ENCODE assay signal across 8 mouse cellular contexts in genomic region chr8:48221724-48222428, GRCm38 (mm10).
DNase-seq lines count a peak whose midpoint lies in the region; ATAC-seq and TF ChIP-seq lines count a peak whose summit lies in the region.

No protein-coding gene starts in this region.

- H3K79me2 ChIP-seq in heart, adult 2 months (replicated peaks; ENCODE audit: control insufficient read depth, insufficient read depth, low read length), result no peaks in the 10 kb centered on the region

- no peaks in the 10 kb centered on the region for H3K27me3 ChIP-seq in heart, adult 2 months (ENCODE audit: control insufficient read depth, insufficient read depth, low read length)
- peaks cover 13% of the 10 kb centered on the region; the same call in 1 of the 2 replicates for H3K27me3 ChIP-seq in hindbrain, embryonic 15.5 days
- peaks cover 43% of the 10 kb centered on the region for H3K27me3 ChIP-seq in midbrain, embryonic 10.5 days (ENCODE audit: low read depth, poor library complexity, severe bottlenecking)

- no peak overlapping the region for H3K27ac ChIP-seq in heart, adult 2 months
- H3K27ac ChIP-seq in cortical plate, adult 2 months (ENCODE audit: insufficient read depth, low read length), result no peak overlapping the region
- no peak overlapping the region for H3K27ac ChIP-seq in hindbrain, embryonic 15.5 days (replicated peaks)
- H3K27ac ChIP-seq in midbrain, embryonic 10.5 days (replicated peaks), result peak overlapping the region; percentile 72

- WGBS in heart, adult 2 months, result 18% methylated on average over 16 of the region's 16 CpGs
- WGBS in hindbrain, embryonic 15.5 days, result 9% methylated on average over 16 of the region's 16 CpGs
- 26% methylated on average over 16 of the region's 16 CpGs for WGBS in midbrain, embryonic 10.5 days

- ATAC-seq in hindbrain, embryonic 15.5 days (ENCODE audit: low FRiP score, low read depth), result peak; percentile 59
- ATAC-seq in cerebellum, adult (ENCODE audit: insufficient number of reproducible peaks, low FRiP score, low TSS enrichment), result no peak

- TF ChIP-seq CTCF in heart, adult 2 months (IDR thresholded peaks at IDR 0.05), result no peak
- no peak for TF ChIP-seq CTCF in cortical plate, adult 2 months (IDR thresholded peaks at IDR 0.05; ENCODE audit: extremely low read depth, insufficient read depth, low read length)

- H3K9ac ChIP-seq in heart, adult 2 months (ENCODE audit: low read depth, low read length), result 0 out of 2 replicates have a peak overlapping the region, but pooled peaks have one; percentile 51
- H3K9ac ChIP-seq in hindbrain, embryonic 15.5 days, result 0 out of 2 replicates have a peak overlapping the region, but pooled peaks have one; percentile 7

- intact Hi-C loops in heart, adult 2 months (cut with DNase I), result loop anchor here (1.0 to 10.0 kb wide), 3 partner anchors 305 to 815 kb away; partner anchors contain the start of gene Tenm3

- H3K4me1 ChIP-seq in heart, adult 2 months (ENCODE audit: control insufficient read depth, insufficient read depth, low read length), result no peaks in the 10 kb centered on the region; the same call in 1 of the 2 replicates
- no peaks in the 10 kb centered on the region for H3K4me1 ChIP-seq in cortical plate, adult 2 months (ENCODE audit: control insufficient read depth, insufficient read depth, low read length)
- peaks cover 27% of the 10 kb centered on the region for H3K4me1 ChIP-seq in hindbrain, embryonic 15.5 days (replicated peaks)
- H3K4me1 ChIP-seq in midbrain, embryonic 10.5 days, result peaks cover 55% of the 10 kb centered on the region

- DNase-seq in heart, adult 2 months, result no peak
- no peak for DNase-seq in heart, adult 8-10 months (ENCODE audit: low spot score)
- no peak for DNase-seq in midbrain, embryonic 10.5 days (ENCODE audit: low spot score)
- DNase-seq in frontal cortex, adult 2 months (ENCODE audit: extremely low spot score in 1 of 2, low spot score in 1 of 2), result no peak
- no peak for DNase-seq in spleen, postnatal 36 days (ENCODE audit: low spot score in 2 of 2)

- H3K4me2 ChIP-seq in hindbrain, embryonic 15.5 days, result peak overlapping the region; percentile 62

- no peaks in the 10 kb centered on the region for H3K36me3 ChIP-seq in heart, adult 2 months (ENCODE audit: control insufficient read depth, insufficient read depth, low read length)
- H3K36me3 ChIP-seq in hindbrain, embryonic 15.5 days, result no peaks in the 10 kb centered on the region
- H3K36me3 ChIP-seq in midbrain, embryonic 10.5 days, result peaks cover 3% of the 10 kb centered on the region

- no peak for TF ChIP-seq EP300 in heart, adult 2 months (IDR thresholded peaks at IDR 0.05; ENCODE audit: insufficient read depth, low read depth, low read length)

- H3K9me3 ChIP-seq in hindbrain, embryonic 15.5 days, result no peaks in the 10 kb centered on the region
- no peaks in the 10 kb centered on the region for H3K9me3 ChIP-seq in midbrain, embryonic 10.5 days (replicated peaks)

- peak overlapping the region; percentile 13 for H3K4me3 ChIP-seq in heart, adult 2 months
- peak overlapping the region; percentile 8; the same call in 1 of the 2 replicates for H3K4me3 ChIP-seq in cortical plate, adult 2 months (ENCODE audit: insufficient read depth, low read length)
- peak overlapping the region; percentile 24 for H3K4me3 ChIP-seq in hindbrain, embryonic 15.5 days
- peak overlapping the region; percentile 44 for H3K4me3 ChIP-seq in midbrain, embryonic 10.5 days

- no peak for TF ChIP-seq POLR2A in heart, adult 2 months (IDR thresholded peaks at IDR 0.05; ENCODE audit: insufficient read depth, low read depth, low read length)
- TF ChIP-seq POLR2A in cortical plate, adult 2 months (IDR thresholded peaks at IDR 0.05; ENCODE audit: extremely low read depth, insufficient read depth, low read length), result no peak
